Mouse (Mus musculus) c-Kit-negative CD71-positive TER-119-positive erythroid progenitor cells, embryonic 14.5 days (primary cell): ENCODE measurements around the gene Gcnt2.
"Not testable (repeated sequence)": the region's sequence is repeated elsewhere in the genome, so short reads cannot be mapped to it uniquely, and the experiment has no call there.

Experiments
- DNase-seq: peaks from one replicate; pipeline ENCODE4 v3.0.0-alpha.2; 2013; ENCODE audit warnings: low read depth, low spot score

Gcnt2 gene

GRCm38 (mm10) chr13:40874021-40874420 is 14.5 kb downstream of the Gcnt2 start:
- no peak for DNase-seq

GRCm38 (mm10) chr13:40875415-40875814 is 15.9 kb downstream of the Gcnt2 start:
- DNase-seq = no peak

- DNase-seq = no peak
These were observed 18.0 kb downstream of the Gcnt2 start for GRCm38 (mm10) chr13:40877589-40877988.

DNA sequence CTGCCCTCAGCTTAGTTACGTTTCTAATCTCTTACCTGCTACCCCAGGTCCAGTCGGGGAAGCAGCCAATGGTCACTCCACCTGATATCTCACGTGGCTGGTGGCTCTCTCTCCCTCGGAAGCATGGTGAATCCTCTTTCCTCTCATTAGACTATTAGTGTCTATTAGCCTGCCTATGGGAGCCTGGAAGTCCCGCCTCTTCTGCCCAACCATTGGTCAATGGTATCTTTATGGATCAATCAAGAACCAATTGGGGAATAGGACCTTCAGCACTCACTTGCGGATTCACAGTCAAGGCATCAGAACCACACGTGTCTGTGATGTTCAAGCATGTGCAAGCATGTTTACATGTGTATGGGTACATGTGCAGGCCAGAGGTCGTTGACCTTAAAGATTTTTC is 21.0 kb downstream of the Gcnt2 start:
- DNase-seq = no peak

GRCm38 (mm10) chr13:40882606-40883005 is 23.1 kb downstream of the Gcnt2 start:
- no peak for DNase-seq

- no peak for DNase-seq
These were observed 24.3 kb downstream of the Gcnt2 start for GRCm38 (mm10) chr13:40883903-40884302.

DNA sequence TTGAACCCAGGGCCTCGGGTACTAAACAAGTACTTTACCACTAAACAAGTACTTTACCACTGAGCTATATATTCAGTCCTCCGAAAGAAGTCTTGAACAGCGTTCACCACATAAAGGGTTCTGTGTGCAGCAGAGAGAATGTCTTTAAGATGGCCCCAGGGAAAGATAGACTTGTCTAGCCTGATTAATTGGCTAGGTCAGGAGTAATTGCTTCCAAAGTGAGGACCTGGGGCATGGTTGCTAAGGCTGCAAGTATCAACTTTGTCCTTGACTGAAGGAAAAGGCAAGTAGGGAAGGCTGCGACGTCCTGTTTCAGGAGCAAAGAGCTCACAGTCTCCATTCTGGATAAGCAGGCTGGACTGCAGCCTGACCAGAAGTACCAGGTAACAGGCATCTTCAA is 25.3 kb downstream of the Gcnt2 start:
- DNase-seq = no peak

DNA sequence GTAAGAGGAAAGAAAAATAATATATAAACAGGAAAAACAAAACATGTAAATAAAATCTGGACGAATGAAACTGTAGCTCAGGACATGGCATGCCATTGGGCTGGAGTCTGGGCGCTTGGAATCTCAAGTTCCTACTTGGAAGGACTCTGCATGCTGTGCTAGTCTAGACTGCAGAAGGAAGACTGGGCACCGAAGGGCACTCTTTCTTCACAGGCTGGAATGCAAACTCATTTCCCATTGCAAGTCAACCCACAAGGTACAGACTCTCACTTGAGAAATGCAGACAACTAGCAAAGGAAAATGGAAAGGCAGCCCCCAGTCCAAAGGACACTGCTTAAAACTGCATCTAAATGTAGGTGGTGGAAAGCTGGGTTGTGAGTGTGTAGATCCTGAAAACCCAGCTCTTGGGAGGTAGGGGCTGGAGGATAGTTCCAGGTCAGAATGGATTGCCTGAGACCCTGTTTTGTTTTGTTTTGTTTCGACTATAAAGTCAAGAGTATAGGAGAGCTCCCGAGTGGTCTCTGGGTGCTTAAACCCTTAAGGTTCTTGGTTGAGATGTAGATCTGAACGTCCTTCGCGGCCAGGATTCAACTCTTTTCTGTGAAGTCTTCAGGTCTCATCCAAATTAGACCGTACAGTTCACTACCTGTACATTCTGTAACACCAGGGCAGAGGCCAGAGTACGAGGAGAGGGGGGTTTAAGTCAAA is 26.5 kb downstream of the Gcnt2 start:
- no peak for DNase-seq

- DNase-seq = no peak
These were observed 27.3 kb downstream of the Gcnt2 start for GRCm38 (mm10) chr13:40886643-40887381.

- no peak for DNase-seq
These were observed 31.0 kb downstream of the Gcnt2 start for GRCm38 (mm10) chr13:40890595-40890994.

DNA sequence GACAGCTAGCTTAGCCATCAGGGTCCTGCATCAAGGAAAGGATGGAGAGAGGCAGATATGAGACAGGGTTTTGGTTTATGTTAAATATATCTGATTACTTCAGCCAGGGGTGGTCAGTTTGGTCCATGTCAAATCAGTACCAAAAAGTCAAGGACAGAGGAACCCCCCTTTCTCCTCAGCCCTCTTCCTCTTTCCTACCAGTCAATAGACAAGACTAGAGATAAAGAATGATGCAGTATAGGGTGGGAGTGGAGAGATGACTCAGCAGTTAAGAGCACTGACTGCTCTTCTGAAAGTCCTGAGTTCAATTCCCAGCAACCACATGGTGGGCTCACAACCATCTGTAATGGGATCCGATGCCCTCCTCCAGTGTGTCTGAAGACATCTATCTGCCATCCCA is 31.8 kb downstream of the Gcnt2 start:
- DNase-seq = not testable (repeated sequence)

- DNase-seq = no peak
These were observed 32.5 kb downstream of the Gcnt2 start for GRCm38 (mm10) chr13:40892043-40892442.

- DNase-seq = no peak
These were observed 33.0 kb downstream of the Gcnt2 start for GRCm38 (mm10) chr13:40892547-40892946.

- no peak for DNase-seq
These were observed 34.0 kb downstream of the Gcnt2 start for GRCm38 (mm10) chr13:40893573-40893972.

DNA sequence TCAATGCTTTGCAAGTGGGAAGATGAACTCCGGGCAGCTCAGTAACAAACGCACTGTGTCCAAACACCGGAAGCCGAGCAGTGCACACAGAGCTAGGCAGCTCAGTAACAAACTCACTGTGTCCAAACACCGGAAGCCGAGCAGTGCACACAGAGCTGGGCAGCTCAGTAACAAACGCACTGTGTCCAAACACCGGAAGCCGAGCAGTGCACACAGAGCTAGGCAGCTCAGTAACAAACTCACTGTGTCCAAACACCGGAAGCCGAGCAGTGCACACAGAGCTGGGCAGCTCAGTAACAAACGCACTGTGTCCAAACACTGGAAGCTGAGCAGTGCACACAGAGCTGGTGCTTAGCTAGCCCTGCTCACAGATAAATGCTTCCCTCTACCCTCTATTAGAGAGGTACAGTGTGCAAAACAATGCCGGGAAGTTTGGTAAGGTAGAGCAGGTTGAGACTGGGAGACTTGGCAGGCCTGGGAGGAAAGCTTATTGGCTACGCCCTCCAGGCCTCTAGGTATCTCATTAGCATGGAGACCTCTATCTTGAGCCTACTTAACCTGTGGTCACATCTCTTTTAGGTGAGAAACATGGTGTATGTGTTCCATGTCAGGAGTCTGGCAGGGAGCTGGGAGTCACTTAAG is 38.6 kb downstream of the Gcnt2 start:
- not testable (repeated sequence) for DNase-seq

GRCm38 (mm10) chr13:40898698-40899097 is 39.1 kb downstream of the Gcnt2 start:
- DNase-seq = no peak

- DNase-seq = no peak
These were observed 39.9 kb downstream of the Gcnt2 start for GRCm38 (mm10) chr13:40899349-40899993.

DNA sequence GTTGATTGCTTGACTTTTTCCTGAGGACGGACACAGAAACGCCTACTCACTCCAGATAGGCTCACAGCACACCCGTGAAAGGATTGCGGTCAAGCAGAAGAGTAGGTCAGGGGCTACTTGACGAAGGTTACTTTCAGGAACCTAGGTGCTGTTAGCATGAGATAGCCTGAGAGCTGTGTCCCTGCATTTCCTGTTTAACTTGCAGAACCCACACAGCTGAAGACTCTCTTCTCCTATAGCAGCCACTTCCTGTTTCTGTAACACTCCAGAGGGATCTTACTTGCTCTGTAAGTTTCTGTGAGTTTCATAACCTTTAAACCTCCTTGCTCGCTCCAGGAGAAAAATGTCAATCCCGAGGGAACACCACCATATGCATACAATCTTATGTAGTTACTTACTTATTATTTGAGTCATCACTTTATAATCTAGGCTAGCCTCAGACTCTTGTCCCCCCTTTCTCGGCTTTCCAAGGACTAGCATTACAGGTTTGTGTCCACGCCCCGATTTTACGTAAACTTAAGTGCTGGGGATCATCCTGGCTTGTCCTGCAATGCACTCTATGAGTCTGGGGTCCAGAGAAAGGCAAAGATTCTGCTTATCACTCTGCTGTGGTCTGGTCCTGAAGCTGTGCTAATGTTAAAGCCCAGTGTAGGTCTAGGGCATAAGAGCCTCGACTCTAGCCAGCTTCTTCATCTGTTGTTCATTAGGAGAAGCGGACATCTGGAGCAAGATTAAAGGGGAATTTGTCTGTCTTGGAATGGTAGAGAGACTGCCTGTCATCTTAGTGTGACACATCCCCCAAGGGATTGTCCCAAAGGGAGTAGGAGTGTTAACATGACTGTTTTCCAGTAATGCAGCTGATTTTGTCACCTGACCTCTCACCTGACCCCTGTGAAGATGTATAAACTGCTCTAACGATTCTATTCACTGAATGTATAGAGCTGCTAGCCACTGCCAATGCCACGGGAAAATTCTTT is 40.7 kb downstream of the Gcnt2 start:
- no peak for DNase-seq

DNA sequence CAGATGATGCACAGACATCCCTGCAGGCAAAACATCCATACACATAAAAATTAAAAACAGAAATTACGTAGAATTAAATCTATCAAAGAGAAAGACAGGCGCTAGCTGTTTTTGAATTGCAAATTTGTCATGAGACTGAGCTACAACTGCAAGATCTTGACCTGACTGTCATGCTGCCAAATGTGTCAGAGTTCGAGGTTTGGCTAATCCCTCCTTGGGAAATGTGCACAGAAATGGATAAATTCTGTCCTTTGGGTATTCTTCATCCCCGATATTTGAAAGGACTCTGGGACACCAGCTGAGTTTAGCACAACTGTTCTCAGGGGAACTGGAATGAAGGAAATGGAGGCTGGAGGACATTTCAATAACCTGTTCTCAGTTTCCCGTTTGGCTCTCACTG is 41.7 kb downstream of the Gcnt2 start:
- no peak for DNase-seq

GRCm38 (mm10) chr13:40901831-40902459 is 42.4 kb downstream of the Gcnt2 start:
- no peak for DNase-seq

DNA sequence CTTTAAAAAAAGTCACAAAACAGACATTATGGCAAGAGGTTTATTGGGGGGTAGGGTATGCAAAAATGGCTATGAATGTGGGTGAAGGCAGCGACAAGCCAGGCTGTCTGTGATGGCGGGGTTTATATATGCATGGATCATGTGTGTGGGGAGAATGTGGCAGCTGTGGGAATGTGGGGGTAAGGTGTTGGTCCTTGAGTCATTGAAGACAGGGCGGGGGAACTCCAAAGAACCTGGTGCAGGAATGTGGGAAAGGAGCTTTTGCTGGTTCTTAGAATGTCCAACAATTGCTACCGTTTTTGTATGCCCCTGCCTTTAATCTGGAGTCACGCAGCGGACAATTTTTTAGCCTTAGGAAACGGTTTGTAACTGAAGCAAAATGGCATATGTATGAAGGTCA is 44.5 kb downstream of the Gcnt2 start:
- DNase-seq = no peak
